Mouse (Mus musculus) kidney, embryonic 14.5 days (tissue): ENCODE measurements around the gene Dhdds. TPM values are rescaled to one million over a fixed set of nuclear protein-coding genes. Genes with fewer than 3 reads are reported as not detected.

ENCODE experiments used
- ATAC-seq: fragments of 200-750 bp; cut with Nextera tagmentation; 2 replicates; pipeline ENCODE4 v1.8.0; 2017; ENCODE audit warnings: moderate number of reproducible peaks, mild to moderate bottlenecking, moderate TSS enrichment, moderate library complexity; ENCODE audit not compliant: low FRiP score, low TSS enrichment
- H3K27ac ChIP-seq: fragments of 300-500 bp; sonication (generic); 2 replicates; pipeline ENCODE4 v1.5.1; 2014; ENCODE audit warnings: low read depth, mild to moderate bottlenecking, low read length, moderate library complexity, mixed read lengths
- H3K27me3 ChIP-seq: fragments of 300-500 bp; sonication (generic); 2 replicates; pipeline ENCODE4 v1.6.1; 2014; ENCODE audit warnings: mild to moderate bottlenecking, low read length; ENCODE audit not compliant: control insufficient read depth, insufficient read depth
- H3K36me3 ChIP-seq: fragments of 300-500 bp; sonication (generic); 2 replicates; pipeline ENCODE4 v1.6.1; 2014; ENCODE audit warnings: low read length, mixed read lengths; ENCODE audit not compliant: control insufficient read depth, insufficient read depth
- H3K4me1 ChIP-seq: fragments of 300-500 bp; sonication (generic); 2 replicates; pipeline ENCODE4 v1.6.1; 2014; ENCODE audit warnings: low read length, mixed read lengths; ENCODE audit not compliant: control insufficient read depth, insufficient read depth
- H3K4me2 ChIP-seq: fragments of 300-500 bp; sonication (generic); replicated peaks from 2 replicates; pipeline ENCODE4 v1.6.1; 2014; ENCODE audit warnings: low read depth, mild to moderate bottlenecking, low read length
- H3K4me3 ChIP-seq: fragments of 300-500 bp; sonication (generic); 2 replicates; pipeline ENCODE4 v1.5.1; 2014; ENCODE audit warnings: mild to moderate bottlenecking, low read length
- H3K9ac ChIP-seq: fragments of 300-500 bp; sonication (generic); 2 replicates; pipeline ENCODE4 v1.6.1; 2014; ENCODE audit warnings: low read depth, mild to moderate bottlenecking, low read length, moderate library complexity
- H3K9me3 ChIP-seq: fragments of 300-500 bp; sonication (generic); 2 replicates; pipeline ENCODE4 v1.6.1; 2016; ENCODE audit warnings: low read length; ENCODE audit not compliant: control insufficient read depth
- WGBS: fragments of 180-500 bp; shearing (Covaris S2); extraction: QIAGEN DNeasy Blood & Tissue Kit; methylation state at CpG from one replicate; pipeline ENCODE4 v1.1.7; 2014; 5-methylcytosine and 5-hydroxymethylcytosine counted together
- polyA plus RNA-seq: library from polyadenylated mRNA; unstranded; fragments of >200 nt; fragmentation: Nextera tagmentation; extraction: Ambion mirVana; gene quantifications from 2 replicates; pipeline ENCODE4 v1.2.1, GENCODE M21; 2014

The Dhdds gene
- polyA plus RNA-seq, 1 experiment from 2014 or later, result 42.9 TPM

DNA sequence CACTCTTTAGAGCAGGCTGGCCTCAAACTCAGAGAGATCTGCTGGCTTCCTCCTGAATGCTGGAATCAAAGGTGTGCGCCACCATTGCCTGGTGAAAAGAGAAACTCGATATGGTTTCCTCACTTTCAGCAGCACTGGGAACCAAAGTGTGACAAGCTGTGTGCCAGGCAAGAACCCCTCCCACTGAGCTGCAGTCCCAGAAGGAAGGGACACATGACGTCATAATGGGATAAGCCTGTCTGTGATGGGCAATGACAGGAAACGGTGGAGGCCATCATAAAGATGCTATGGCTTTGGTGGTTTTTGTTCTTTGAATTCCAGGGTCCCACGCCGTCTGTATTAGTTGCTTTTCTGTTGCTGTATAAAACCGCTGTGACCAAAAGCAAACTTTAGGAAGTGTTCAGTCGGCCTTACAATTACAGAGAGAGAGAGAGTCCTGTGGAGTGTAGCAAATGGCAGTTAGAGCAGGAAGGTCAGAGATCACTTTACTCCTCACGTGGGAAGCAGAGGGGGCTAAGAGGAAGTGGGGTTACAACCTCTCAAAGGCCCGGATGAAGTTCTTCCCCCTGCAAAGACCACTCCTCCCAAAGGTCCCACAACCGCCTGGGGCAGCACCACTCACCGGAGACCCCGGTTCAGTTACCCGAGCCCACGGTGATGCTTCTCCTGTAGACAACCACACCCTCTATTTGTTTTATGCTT, 72.0 kb downstream of the Dhdds start:
- H3K4me3 ChIP-seq, result no peak overlapping the region
- H3K27me3 ChIP-seq, result no peaks in the 10 kb centered on the region
- ATAC-seq, result no peak
- H3K36me3 ChIP-seq, result no peaks in the 10 kb centered on the region
- no peak overlapping the region; the same call in 1 of the 2 replicates for H3K9ac ChIP-seq
- WGBS, result 27% methylated on average over 15 of the region's 15 CpGs
- H3K9me3 ChIP-seq, result no peaks in the 10 kb centered on the region
- 0 out of 2 replicates have a peak overlapping the region, but pooled peaks have one; percentile 2 for H3K4me2 ChIP-seq
- peak overlapping the region; percentile 31; the same call in 1 of the 2 replicates for H3K27ac ChIP-seq
- H3K4me1 ChIP-seq, result peaks cover 4% of the 10 kb centered on the region; the same call in 1 of the 2 replicates

GRCm38 (mm10) chr4:133925204-133925603, 75.5 kb downstream of the Dhdds start:
- Histone ChIP-seq H3K4me1 (peaks cover 4% of the 10 kb centered on the region; the same call in 1 of the 2 replicates), H3K27me3 (no peaks in the 10 kb centered on the region), H3K9ac (no peak overlapping the region), H3K4me3 (no peak overlapping the region), H3K36me3 (no peaks in the 10 kb centered on the region), H3K4me2 (no peak overlapping the region), H3K27ac (no peak overlapping the region), H3K9me3 (no peaks in the 10 kb centered on the region)
- no peak for ATAC-seq
- 75% methylated on average over 4 of the region's 4 CpGs for WGBS

DNA sequence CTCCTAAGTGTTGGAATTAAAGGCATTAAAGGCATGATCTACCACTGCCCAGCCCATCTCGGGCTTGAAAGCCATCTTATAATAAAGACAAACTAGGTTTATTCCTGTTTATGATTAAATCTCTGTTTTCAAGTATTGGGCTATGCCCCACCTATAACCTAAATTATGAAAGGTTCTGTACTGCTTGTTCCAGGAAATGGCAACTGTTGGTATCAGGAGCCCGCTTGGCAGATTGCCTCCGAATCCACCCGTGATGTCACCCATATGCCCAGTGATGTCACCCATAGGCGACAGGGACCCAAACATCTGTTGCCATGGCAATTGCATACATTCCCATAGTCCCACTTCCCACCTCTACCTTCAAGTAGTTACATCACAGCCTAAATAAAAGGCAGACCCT, 77.0 kb downstream of the Dhdds start:
- H3K27me3 ChIP-seq, result no peaks in the 10 kb centered on the region
- H3K27ac ChIP-seq, result no peak overlapping the region
- WGBS, result 88% methylated on average over 5 of the region's 5 CpGs
- no peak for ATAC-seq
- no peak overlapping the region for H3K4me3 ChIP-seq
- no peak overlapping the region for H3K4me2 ChIP-seq
- peaks cover 2% of the 10 kb centered on the region; the same call in 1 of the 2 replicates for H3K4me1 ChIP-seq
- no peak overlapping the region for H3K9ac ChIP-seq
- H3K36me3 ChIP-seq, result no peaks in the 10 kb centered on the region
- no peaks in the 10 kb centered on the region for H3K9me3 ChIP-seq

Other genes with a start within 250 kb of the Dhdds start
- gene Arid1a, start 244.1 kb downstream of the Dhdds start, polyA plus RNA-seq, result 40.5 and 51.7 TPM in 2 replicates
- 29.6 and 49.8 TPM in 2 replicates for gene Rps6ka1, start 113.1 kb downstream of the Dhdds start, polyA plus RNA-seq
- 3,172 and 3,245 TPM in 2 replicates for gene Hmgn2, start 32.3 kb downstream of the Dhdds start, polyA plus RNA-seq
- gene Lin28a, start 17.9 kb upstream of the Dhdds start, polyA plus RNA-seq, result not detected in 2 replicates
- gene Zfp683, start 52.9 kb upstream of the Dhdds start, polyA plus RNA-seq, result not detected in 2 replicates
- gene Crybg2, start 59.9 kb upstream of the Dhdds start, polyA plus RNA-seq, result 4.5 and 6.0 TPM in 2 replicates
- gene Cd52, start 94.2 kb upstream of the Dhdds start, polyA plus RNA-seq, result 8.9 and 12.1 TPM in 2 replicates
- 9.3 and 12.4 TPM in 2 replicates for gene Ubxn11, start 101.7 kb upstream of the Dhdds start, polyA plus RNA-seq
- gene Sh3bgrl3, start 127.9 kb upstream of the Dhdds start, polyA plus RNA-seq, result 424 TPM in 2 replicates
- gene Cep85, start 186.2 kb upstream of the Dhdds start, polyA plus RNA-seq, result 98.0 and 123 TPM in 2 replicates
- 0.34 and 0.50 TPM in 2 replicates for gene Gm7534, start 202.1 kb upstream of the Dhdds start, polyA plus RNA-seq
- 0.26 and 0.37 TPM in 2 replicates for gene Catsper4, start 226.5 kb upstream of the Dhdds start, polyA plus RNA-seq
- 5.0 and 6.4 TPM in 2 replicates for gene Cnksr1, start 237.5 kb upstream of the Dhdds start, polyA plus RNA-seq
- 0.41 TPM in 1 of 2 replicates, not detected in the other for gene E130218I03Rik, start 242.7 kb upstream of the Dhdds start, polyA plus RNA-seq
- 17.5 and 18.9 TPM in 2 replicates for gene Zfp593, start 244.7 kb upstream of the Dhdds start, polyA plus RNA-seq
- not detected in 2 replicates for gene Gm30191, start 246.0 kb upstream of the Dhdds start, polyA plus RNA-seq